Mouse (Mus musculus) ES-E14 (cell line): ENCODE measurements around the gene Lhx2.

Source experiments
- ZC3H11A ChIP-seq: IDR thresholded peaks from 2 replicates; pipeline ENCODE4 v1.6.1; 2012; ENCODE audit warnings: low read depth, mild to moderate bottlenecking, inconsistent platforms, low read length, borderline replicate concordance
- ZNF384 ChIP-seq: IDR thresholded peaks from 2 replicates; pipeline ENCODE4 v1.6.1; 2012; ENCODE audit warnings: low read depth, low read length, inconsistent platforms

GRCm38 (mm10) chr2:38312921-38313320 is 26.2 kb upstream of the Lhx2 start:
- no peak for TF ChIP-seq ZNF384
- no peak for TF ChIP-seq ZC3H11A
